Mouse (Mus musculus) liver, postnatal 0 days (tissue): ENCODE measurements around the gene Trim80. TPM values are rescaled to one million over a fixed set of nuclear protein-coding genes. Genes with fewer than 3 reads are reported as not detected.
"Not testable (repeated sequence)": the region's sequence is repeated elsewhere in the genome, so short reads cannot be mapped to it uniquely, and the experiment has no call there.

Experiments used
- ATAC-seq: fragments of 200-750 bp; cut with Nextera tagmentation; 2 replicates; pipeline ENCODE4 v1.8.0; 2017; ENCODE audit warnings: mild to moderate bottlenecking, moderate library complexity
- DNase-seq: peaks from one replicate; pipeline ENCODE4 v3.0.0-alpha.2; 2016
- H3K27ac ChIP-seq: fragments of 300-500 bp; sonication (generic); 2 replicates; pipeline ENCODE4 v1.5.1; 2014; ENCODE audit warnings: antibody characterized with exemption, moderate library complexity, mild to moderate bottlenecking, low read depth
- H3K27me3 ChIP-seq: fragments of 300-500 bp; sonication (generic); 2 replicates; pipeline ENCODE4 v1.6.1; 2014; ENCODE audit warnings: low read length, control low read depth, mixed read lengths; ENCODE audit not compliant: insufficient read depth
- H3K36me3 ChIP-seq: fragments of 300-500 bp; sonication (generic); replicated peaks from 2 replicates; pipeline ENCODE4 v1.6.1; 2014; ENCODE audit warnings: mild to moderate bottlenecking, control low read depth, low read length, moderate library complexity, mixed read lengths; ENCODE audit not compliant: insufficient read depth
- H3K4me1 ChIP-seq: fragments of 300-500 bp; sonication (generic); 2 replicates; pipeline ENCODE4 v1.6.1; 2014; ENCODE audit warnings: antibody characterized with exemption, mild to moderate bottlenecking, control low read depth; ENCODE audit not compliant: insufficient read depth
- H3K4me2 ChIP-seq: fragments of 300-500 bp; sonication (generic); 2 replicates; pipeline ENCODE4 v1.6.1; 2014; ENCODE audit warnings: low read depth, mild to moderate bottlenecking, low read length, moderate library complexity, mixed read lengths
- H3K4me3 ChIP-seq: fragments of 300-500 bp; sonication (generic); 2 replicates; pipeline ENCODE4 v1.5.1; 2014; ENCODE audit warnings: low read depth, low read length
- H3K9ac ChIP-seq: fragments of 300-500 bp; sonication (generic); replicated peaks from 2 replicates; pipeline ENCODE4 v1.6.1; 2014; ENCODE audit warnings: mild to moderate bottlenecking, moderate library complexity
- H3K9me3 ChIP-seq: fragments of 300-500 bp; sonication (generic); 2 replicates; pipeline ENCODE4 v1.6.1; 2016; ENCODE audit warnings: mild to moderate bottlenecking, control low read depth, low read length, mixed read lengths
- CTCF ChIP-seq: sonication (generic); IDR thresholded peaks from 2 replicates; pipeline ENCODE4 v1.5.1; 2016; ENCODE audit warnings: antibody characterized with exemption, low read depth
- EP300 ChIP-seq: IDR thresholded peaks from 2 replicates; pipeline ENCODE4 v1.6.1; 2016; ENCODE audit warnings: antibody characterized with exemption, low read depth, mild to moderate bottlenecking
- WGBS: fragments of 180-500 bp; shearing (Covaris S2); extraction: QIAGEN DNeasy Blood & Tissue Kit; methylation state at CpG from one replicate; pipeline ENCODE4 v1.1.7; 2014; ENCODE audit not compliant: insufficient replicate concordance; 5-methylcytosine and 5-hydroxymethylcytosine counted together
- polyA plus RNA-seq: library from polyadenylated mRNA; unstranded; fragments of >200 nt; fragmentation: Nextera tagmentation; extraction: Ambion mirVana; gene quantifications from 2 replicates; pipeline ENCODE4 v1.2.1, GENCODE M21; 2015

Trim80 gene
- polyA plus RNA-seq, 1 experiment from 2014 or later: 2.8 TPM

GRCm38 (mm10) chr11:115483726-115484125, 43.4 kb downstream of the Trim80 start:
- no peak overlapping the region for H3K27ac ChIP-seq
- no peaks in the 10 kb centered on the region for H3K27me3 ChIP-seq
- no peak overlapping the region for H3K4me3 ChIP-seq
- peaks cover 3% of the 10 kb centered on the region for H3K36me3 ChIP-seq
- DNase-seq (peak; percentile 86), ATAC-seq (0 out of 2 replicates have a peak, but pooled peaks have one; percentile 21)
- H3K4me2 ChIP-seq: no peak overlapping the region
- H3K4me1 ChIP-seq: no peaks in the 10 kb centered on the region
- 16% methylated on average over 6 of the region's 6 CpGs for WGBS
- TF ChIP-seq EP300 (no peak), CTCF (peak; percentile 98)
- H3K9me3 ChIP-seq: no peaks in the 10 kb centered on the region
- no peak overlapping the region for H3K9ac ChIP-seq

GRCm38 (mm10) chr11:115485155-115485554, 44.8 kb downstream of the Trim80 start:
- no peak for DNase-seq
- no peak overlapping the region for H3K27ac ChIP-seq
- H3K9me3 ChIP-seq: no peaks in the 10 kb centered on the region
- H3K9ac ChIP-seq: no peak overlapping the region
- H3K4me1 ChIP-seq: no peaks in the 10 kb centered on the region
- H3K27me3 ChIP-seq: no peaks in the 10 kb centered on the region
- no peak overlapping the region for H3K4me3 ChIP-seq
- 85% methylated on average over 12 of the region's 12 CpGs for WGBS
- TF ChIP-seq CTCF (no peak), EP300 (no peak)
- H3K36me3 ChIP-seq: peaks cover 17% of the 10 kb centered on the region; the same call in 1 of the 2 replicates
- no peak for ATAC-seq
- no peak overlapping the region for H3K4me2 ChIP-seq

GRCm38 (mm10) chr11:115488551-115489104, 48.3 kb downstream of the Trim80 start:
- ATAC-seq (no peak), DNase-seq (no peak)
- Histone ChIP-seq H3K4me2 (no peak overlapping the region), H3K4me1 (peaks cover 12% of the 10 kb centered on the region), H3K9ac (no peak overlapping the region), H3K36me3 (peaks cover 21% of the 10 kb centered on the region), H3K27me3 (no peaks in the 10 kb centered on the region), H3K4me3 (no peak overlapping the region), H3K27ac (no peak overlapping the region), H3K9me3 (no peaks in the 10 kb centered on the region)
- TF ChIP-seq CTCF (no peak), EP300 (no peak)
- 87% methylated on average over 19 of the region's 19 CpGs for WGBS

- peak overlapping the region; percentile 66 for H3K4me2 ChIP-seq
- H3K9me3 ChIP-seq: no peaks in the 10 kb centered on the region
- H3K27me3 ChIP-seq: no peaks in the 10 kb centered on the region
- WGBS: 29% methylated on average over 25 of the region's 25 CpGs
- ATAC-seq (no peak), DNase-seq (no peak)
- peaks cover 12% of the 10 kb centered on the region for H3K4me1 ChIP-seq
- H3K9ac ChIP-seq: peak overlapping the region; percentile 72
- no peak for TF ChIP-seq EP300
- no peak for TF ChIP-seq CTCF
- peak overlapping the region; percentile 70 for H3K4me3 ChIP-seq
- peaks cover 21% of the 10 kb centered on the region for H3K36me3 ChIP-seq
- H3K27ac ChIP-seq: peak overlapping the region; percentile 68
These were observed 50.4 kb downstream of the Trim80 start for GRCm38 (mm10) chr11:115490441-115491355.

- Histone ChIP-seq H3K9ac (peak within 1 kb of the TSS; percentile 72), H3K4me3 (peak within 1 kb of the TSS; percentile 70), H3K9me3 (no peaks in the 10 kb centered on the region), H3K27me3 (no peaks in the 10 kb centered on the region), H3K36me3 (peaks cover 21% of the 10 kb centered on the region), H3K4me2 (peak within 1 kb of the TSS; percentile 66), H3K27ac (peak within 1 kb of the TSS; percentile 68), H3K4me1 (peaks cover 12% of the 10 kb centered on the region)
- TF ChIP-seq EP300: no peak
- peak; percentile 89 for TF ChIP-seq CTCF
- WGBS: under 1% methylated on average over 43 of the region's 43 CpGs
- peak; percentile 89 for DNase-seq
- peak; percentile 93 for ATAC-seq
These were observed 51.2 kb downstream of the Trim80 start, which contains the start of gene Nt5c for GRCm38 (mm10) chr11:115491356-115492083. Nt5c (minus strand) TSS chr11:115491862.

- WGBS: 27% methylated on average over 6 of the region's 6 CpGs
- Histone ChIP-seq H3K27me3 (no peaks in the 10 kb centered on the region), H3K27ac (no peak overlapping the region; the same call in 1 of the 2 replicates), H3K36me3 (peaks cover 21% of the 10 kb centered on the region), H3K4me1 (peaks cover 12% of the 10 kb centered on the region), H3K4me3 (peak overlapping the region; percentile 70), H3K9ac (peak overlapping the region; percentile 72), H3K9me3 (no peaks in the 10 kb centered on the region), H3K4me2 (peak overlapping the region; percentile 66)
- DNase-seq (no peak), ATAC-seq (no peak)
- TF ChIP-seq EP300 (no peak), CTCF (no peak)
These were observed 52.0 kb downstream of the Trim80 start for GRCm38 (mm10) chr11:115492387-115492786.

GRCm38 (mm10) chr11:115496559-115496958, 56.2 kb downstream of the Trim80 start:
- 89% methylated on average over 9 of the region's 9 CpGs for WGBS
- H3K36me3 ChIP-seq: peaks cover 37% of the 10 kb centered on the region
- not testable (repeated sequence) for H3K9me3 ChIP-seq, H3K9ac ChIP-seq, H3K4me1 ChIP-seq, H3K27me3 ChIP-seq, ATAC-seq, H3K27ac ChIP-seq, H3K4me2 ChIP-seq, DNase-seq, H3K4me3 ChIP-seq
